Mouse (Mus musculus) WW6 (cell line): Measurements from ENCODE around the gene Egfl6.

Experiments used
- DNase-seq: peaks from one replicate; pipeline ENCODE4 v3.0.0-alpha.2; 2013; ENCODE audit warnings: low read depth, low spot score

Egfl6 gene

DNA sequence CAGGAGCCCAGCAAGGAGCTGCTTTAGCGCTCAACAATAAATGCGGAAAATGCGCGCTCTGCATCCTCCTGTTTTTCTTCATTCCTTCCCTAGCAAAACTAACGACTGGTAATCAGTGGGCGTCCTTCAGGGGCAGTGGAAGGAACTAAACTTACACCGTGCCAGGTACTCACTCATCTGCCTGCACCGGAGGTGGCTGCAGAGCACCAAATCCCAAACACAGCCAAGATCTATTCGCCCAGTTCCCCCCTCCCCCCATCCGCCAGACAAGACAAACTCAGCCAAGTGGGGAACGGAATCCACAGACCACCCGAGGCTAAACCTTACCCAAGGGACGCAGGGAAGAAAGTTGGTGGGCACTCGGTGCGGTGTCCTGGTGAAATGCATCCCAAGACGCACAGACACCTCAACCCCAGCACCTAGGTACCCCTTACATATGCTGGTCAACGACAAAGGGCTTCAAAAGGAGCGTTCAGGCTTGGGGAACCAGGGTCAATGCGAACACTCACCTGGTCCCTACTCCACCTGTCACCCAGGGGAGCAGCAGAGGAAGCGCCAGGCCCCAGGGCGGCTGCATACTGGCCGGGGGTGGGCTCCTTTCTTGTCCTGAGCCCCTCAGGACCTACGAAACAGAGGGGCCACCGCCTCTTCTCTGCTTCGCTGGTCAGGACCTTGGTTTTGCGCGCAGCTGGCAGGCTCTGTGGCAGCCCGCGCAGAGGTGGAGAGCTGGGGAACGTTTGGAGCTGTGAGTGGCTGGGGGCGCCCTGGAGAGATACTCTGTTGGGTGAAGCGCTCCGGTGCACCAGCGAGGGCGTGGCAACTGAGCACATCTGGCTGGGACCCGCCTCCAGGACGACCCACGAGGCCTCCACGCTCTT is at the start of gene Egfl6:
Gene Egfl6, minus strand, starts transcription at position 774 of the 878 bp plus-strand sequence.
- peak; percentile 7 for DNase-seq

DNA sequence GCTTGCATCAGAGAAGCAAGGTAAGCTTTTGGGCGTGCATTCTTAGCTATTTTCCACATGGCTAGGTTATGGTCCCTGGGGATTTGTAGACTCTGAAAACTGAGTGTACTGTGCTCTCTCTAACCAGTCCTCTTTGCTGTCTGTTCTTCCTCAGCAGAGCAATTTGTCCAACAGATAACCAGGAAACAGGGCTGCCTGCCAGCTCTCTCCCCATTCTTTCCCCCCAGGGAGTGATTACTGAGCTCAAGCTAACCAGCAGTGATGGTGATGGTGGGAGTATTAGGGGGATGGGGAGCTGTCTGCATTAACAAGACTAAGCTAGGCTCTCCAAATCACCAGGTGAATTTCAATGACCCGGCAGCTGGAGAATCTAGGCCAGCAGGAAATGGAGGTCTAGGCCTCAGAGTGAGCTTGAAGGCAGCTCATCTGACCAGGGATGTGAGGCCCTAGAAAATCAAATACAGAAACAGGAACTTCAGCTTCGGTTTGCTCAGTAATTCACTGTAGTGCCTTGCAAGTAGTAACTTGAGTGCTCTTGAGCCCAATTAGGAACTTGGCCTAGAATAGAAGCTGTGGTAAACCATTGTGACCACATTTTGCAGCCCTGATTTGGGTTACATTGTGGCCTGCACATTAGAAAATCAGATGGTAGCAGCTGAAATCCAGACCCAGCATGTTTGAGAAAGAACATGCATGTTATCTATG is 41.5 kb upstream of the Egfl6 start:
- no peak for DNase-seq

DNA sequence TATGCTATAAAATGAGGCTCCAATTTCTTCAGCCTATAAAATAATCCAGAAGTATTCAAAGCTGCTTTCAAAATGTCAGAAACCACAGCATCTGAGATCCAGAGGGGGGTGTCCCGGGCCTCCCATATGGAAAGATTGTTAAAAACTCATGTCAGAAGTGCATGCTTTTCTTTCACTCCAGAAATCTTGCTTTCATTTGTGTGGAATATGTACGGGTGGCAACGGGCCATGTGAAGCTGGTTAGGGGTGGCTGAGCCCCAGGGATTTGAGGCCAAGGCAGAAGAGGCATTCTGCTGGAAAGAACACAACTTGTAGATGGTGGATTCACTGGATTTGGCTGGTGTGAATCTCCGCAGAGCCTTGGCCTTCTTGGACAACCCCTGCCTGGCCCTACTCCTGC is 40.7 kb upstream of the Egfl6 start:
- DNase-seq, result no peak

DNA sequence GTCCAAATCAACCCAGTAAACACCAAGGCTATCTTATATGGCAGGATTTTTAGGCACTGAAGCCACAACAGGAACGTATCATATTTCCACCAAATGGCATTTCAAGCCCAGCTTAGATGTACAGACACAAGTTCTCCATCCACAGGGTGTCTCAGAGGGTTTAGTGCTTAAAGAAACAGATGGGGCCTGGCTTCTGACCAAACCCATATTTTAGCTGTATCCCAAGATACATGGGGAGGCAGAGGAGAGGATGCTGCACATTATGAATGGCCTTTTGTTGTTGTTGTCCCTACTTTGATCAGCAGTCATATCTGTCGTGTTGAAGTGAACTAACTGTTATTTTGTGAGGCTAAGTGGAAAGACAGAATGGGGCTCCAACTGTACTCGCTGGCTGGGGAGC is 37.7 kb upstream of the Egfl6 start:
- DNase-seq, result no peak

DNA sequence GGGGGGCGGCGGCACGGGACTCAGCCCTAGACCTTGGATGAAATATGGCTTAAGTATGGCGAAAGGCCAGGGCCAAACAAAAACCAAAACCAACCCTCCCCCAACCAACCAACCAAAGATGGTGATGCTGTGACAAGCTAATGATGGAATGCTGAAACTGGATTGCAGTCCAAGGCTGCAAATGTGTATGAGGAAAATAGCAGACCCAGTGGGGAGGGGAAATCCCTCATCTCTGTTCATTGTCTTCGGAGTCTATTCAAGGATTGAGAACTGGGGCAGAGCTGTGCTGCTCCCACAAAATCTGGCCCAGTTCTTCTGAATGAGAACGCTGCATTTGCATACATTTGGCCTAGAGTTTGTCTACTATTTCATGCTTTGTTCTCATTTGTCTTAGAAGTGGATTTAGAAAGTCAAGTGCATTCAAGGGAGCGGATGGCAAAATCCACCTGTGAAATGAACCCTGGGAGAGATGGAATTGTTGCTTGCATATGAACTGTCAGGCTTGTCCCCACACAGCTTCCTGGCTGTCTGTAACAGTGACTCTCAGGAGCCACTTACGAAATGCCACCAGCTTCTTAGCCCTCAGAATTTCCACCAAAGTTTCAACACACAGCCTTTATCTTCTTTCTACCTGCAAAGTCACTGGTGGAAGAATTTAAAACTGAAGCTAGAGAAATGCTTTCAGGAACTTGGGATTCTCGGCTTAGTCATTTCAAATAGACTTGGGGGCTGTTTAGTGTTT is 36.2 kb upstream of the Egfl6 start:
- no peak for DNase-seq

DNA sequence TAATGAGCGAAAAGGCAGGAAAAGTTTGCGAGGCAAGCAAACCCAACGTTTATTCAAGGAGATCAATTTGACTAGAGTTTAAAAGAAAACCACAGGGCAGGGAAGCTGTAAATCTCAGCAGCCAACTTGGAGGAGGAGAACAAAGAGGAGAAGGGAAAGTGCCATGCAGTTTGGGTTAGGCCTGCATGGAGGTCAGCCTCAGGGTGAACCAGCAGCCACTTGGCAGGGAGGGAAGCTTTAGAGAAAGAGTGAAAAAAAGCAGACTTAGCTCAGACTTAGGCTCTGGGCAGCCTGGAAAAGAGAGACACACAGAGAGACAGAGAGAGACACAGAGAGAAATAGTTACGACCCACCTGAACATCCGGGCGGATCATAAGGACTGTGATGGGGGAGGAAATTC is 35.4 kb upstream of the Egfl6 start:
- no peak for DNase-seq

DNA sequence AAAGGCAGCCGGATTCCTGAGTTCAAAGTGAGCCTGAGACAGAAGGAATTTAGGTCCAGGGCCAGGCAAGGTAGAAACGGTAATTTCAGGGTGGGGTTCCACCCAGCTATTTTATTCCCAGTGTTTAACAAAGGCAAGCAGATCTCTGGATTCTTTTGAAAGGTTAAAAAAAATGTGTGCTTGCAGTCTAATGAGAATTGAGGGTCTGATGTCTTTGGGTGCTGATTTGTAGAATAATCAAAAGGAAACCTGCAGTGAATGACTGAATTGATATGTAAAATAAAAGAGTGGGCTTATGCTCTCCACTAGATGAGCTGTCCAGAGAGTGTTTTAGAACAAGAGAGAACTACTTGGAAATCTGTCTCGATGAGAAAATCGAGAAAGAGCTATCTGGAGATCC is 33.6 kb upstream of the Egfl6 start:
- no peak for DNase-seq

DNA sequence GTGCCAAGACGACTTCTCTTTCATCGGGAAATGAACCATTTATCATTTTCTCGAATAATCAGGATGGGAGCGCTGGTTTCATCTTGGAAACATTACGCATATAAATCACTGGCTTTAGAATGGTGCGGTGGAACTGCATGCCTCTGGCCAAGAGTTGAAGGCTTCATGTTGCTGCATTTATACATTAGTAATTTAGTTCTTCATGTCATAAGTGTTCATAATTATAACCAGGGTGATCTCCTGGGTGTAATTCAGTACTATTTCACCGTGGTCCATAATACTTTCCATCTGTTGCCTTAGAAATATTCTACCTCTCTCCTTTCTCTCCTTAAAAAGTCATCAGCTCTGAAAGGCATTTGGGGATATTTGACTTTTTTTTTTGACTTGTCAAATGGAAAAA is 29.7 kb upstream of the Egfl6 start:
- no peak for DNase-seq

DNA sequence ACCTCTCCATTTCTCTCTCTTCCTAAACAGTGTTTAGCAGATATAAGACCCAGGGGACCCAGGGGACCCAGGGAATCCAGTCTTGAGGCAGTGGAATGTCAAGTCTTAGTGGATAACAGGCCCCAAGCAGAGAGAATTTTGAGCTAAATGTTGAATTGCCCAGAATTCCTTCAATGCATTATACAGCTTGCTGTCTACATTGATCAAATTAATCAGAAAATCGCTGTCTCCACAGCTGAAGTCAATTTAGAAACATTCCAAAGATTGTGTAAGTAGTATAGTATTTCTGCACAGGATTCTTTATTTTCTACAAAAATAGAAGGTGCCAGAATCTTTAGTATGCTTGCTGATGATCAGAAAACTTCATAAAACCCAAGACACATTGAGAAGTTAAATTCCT is 9.4 kb downstream of the Egfl6 start:
- no peak for DNase-seq

DNA sequence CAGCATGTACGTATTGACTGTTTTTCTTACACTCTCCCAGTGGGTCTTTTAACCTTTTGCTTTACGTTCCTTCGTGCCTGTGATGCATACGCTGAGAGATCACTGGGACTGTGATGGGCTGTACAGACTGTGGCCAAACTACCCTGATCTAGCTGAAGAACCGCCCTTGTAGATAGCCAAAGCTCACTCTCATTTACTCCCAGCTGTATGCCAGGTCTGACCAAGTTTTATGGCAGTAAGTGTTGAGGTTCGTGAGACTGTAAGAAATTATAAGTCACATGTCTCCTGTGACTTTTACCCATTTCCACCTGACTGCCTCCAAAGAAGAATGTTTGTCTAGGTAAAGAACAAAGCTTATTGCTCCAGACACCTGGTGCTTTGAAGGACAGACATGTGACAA is 19.5 kb downstream of the Egfl6 start:
- no peak for DNase-seq

DNA sequence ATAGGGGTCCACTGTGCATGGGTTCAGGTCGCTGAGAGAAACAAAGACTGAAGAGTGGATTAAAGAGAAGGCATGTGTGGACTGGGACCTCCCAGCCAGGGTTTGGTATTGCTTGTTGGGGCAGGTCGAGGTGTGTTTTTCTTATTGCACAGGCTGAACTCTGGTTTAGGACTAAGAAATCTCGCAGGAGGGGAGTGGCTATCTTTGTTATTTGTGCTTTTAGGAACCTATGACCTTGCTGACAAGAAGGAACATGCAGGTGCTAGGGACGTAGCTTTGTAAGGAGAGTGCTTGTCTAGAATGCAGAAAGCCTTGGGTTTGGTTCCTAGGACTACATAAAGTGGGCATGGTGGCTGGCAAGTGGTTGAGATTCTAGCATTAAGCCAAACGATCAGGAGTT is 20.1 kb downstream of the Egfl6 start:
- DNase-seq, result no peak

DNA sequence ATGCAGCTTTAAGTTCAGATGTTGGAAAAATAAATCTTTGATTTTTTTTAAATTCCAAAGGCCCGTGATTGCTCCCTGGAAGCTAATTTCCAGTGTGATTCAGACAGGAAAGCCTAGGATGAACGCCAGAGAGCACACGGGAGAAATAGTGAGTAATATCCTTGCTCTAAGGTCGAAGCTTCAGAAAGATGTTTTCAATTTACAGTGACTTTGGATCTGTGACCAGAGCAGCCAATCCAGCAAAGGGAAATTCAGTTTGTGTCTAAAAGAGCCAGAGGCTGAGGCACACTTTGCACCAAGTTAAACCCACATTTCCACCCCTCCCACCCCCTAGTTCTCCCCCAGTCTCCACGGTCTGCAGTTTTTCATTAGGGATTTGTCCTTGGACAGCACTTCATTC is 20.6 kb downstream of the Egfl6 start:
- DNase-seq, result no peak

DNA sequence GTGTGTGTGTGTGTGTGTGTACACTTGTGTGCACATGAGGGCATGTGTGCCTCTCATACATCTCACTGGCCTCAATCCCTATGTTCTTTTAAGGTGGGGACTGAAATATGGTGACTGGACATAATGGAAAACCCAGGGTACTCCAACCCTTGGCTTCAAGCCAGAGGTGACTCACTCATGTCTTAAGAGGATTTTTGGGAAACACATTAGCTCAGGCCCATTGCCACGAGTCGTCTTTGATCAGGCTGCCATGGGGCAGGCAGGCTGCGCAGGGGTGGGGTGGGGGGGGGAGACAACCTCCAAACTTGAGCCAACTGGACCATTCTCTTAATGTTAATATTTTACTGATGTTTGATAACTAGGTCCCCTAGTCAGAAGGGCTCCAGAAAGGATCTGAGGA is 26.2 kb downstream of the Egfl6 start:
- no peak for DNase-seq

DNA sequence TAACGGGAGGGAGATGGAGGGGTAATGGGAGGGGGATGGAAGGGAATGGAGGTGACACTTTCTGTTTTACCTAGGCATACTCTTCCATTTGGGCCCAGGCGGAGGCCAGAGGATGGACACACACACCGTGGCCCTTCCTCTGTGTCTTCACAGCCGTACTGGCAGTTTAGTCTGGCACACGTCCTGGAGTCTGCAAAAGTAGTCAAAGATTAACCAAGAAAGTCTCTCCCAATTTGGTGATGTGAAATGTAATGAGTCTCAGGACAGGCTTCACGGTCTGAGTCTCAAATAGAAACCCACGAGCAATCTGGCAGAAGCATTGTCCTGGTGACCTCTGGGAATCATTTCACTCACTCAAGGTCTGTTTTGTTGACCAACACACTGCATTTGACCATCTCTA is 33.2 kb downstream of the Egfl6 start:
- DNase-seq, result no peak

DNA sequence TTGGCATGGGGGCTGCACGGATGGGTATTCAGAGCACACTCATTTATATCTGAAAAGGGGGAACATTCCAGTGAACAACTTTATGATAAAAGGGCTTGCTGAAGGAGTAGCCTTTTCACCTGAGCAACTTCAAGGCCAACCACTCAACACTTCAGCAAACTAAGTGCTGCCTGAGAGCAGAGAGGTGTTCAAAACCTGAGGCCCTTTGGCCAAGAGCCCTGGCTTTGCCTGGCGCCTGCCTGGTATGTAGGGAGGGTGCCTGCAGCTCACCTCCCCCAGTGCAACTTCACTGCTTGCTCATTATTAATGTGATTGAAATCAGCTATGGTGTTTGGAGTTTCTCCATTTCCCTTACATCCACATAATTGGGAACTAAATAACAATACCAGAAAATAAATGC is 39.0 kb downstream of the Egfl6 start:
- DNase-seq, result no peak

DNA sequence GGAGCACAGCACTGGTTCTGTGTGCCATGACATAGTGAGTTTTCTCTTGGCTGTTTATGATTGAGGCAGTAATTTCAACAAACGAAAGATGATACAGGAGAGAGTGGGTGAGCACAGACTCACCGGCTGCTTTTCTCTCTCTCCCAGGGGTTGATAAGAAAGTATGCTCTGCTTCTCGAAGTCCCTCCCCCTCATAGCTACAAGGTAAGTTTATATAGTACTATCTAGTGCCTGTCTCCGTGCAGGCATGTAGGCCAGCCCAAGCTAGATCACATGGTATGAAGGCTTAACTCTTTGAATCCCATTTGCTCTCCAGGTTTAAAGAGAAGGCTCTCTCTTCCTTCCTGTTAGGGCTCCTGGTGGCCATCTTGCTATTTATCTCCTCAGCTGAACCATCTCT is 50.4 kb downstream of the Egfl6 start:
- no peak for DNase-seq

DNA sequence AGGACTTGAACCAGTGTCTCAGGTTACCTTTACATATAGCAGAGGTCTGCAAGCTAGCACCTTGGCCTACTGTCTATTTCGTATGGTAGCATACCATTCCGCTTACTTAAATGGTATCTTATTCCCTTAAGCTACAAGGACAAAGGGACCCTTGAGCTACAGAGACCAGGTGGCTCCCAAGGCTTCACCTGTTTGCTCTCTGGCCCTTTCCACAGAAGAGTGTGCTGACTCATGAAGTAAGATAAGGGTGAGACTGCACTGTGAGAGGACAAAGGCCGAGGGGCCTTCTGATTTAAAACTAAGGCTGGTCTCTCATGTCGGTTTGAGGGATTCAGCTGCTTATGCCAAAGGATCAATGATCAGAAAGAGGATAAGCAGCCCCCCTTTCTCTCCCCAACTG is 52.1 kb downstream of the Egfl6 start:
- no peak for DNase-seq

DNA sequence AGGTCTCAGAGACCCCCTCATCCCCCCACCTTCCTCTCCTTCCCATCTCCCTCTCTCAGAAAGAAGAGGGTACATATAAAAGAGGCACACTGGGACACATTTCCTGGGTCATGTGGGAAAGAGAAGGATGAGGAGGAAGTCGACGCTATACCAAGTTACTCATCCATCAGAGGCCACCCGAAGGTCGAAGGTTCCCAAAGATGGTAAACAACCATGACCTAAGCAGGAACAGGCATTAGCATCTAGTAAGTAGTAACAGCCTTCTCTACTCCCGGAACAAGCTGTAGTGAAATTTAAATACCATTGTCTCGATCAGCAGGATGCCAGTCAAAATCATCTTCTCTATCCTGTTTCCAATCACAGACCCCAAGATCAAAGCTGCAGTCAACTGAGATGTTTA is 53.8 kb downstream of the Egfl6 start:
- no peak for DNase-seq

DNA sequence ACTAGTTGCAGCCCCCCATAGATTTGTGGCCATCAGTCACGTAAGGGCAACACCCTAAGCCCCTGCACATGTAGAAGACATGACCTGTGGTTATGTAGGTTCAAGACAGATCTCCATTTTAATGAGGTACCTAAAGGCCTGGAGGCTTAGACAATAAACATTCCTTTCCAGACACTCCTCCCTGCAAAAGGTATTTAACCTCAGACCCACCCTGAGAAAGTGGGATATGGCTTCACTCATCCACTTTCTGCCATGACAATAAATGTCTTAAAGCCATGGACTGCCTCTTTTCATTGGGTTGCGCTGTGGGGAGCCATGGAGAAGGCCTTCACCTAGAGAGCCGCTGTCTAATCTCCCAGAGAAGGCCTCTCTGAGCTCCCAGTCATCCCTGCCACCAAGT is 57.4 kb downstream of the Egfl6 start:
- DNase-seq, result no peak

DNA sequence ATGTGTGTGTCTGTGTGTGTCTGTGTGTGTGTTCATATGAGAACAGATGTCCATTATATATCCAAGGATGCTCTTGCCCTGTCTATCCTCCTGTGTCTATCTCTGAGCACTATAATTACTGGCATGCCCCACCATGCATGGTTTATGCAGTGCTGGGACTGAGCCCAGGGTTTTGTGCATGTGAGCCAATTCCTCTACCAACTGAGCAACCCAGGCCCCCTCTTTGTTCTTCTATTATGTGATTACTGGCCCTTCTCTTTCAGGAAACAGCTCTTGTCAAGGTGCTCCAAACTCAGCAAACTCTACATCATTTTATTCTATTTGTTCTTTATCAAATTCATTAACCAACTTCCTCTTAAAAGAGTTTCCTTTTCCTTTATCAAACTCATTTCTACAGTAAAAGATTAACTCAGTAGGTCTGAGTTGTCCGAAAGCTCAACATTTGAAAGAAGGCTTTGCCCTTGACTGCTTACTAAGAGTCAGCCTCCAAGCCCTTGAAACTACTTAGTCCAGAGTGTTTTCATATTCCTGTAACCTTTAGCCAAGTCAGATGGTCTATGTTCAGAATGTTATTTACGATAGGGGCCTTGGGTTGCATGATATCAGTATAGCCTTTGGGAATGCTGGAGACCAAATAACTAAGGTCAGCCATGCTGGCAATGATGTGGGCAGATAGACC is 59.7 kb downstream of the Egfl6 start:
- DNase-seq, result no peak

DNA sequence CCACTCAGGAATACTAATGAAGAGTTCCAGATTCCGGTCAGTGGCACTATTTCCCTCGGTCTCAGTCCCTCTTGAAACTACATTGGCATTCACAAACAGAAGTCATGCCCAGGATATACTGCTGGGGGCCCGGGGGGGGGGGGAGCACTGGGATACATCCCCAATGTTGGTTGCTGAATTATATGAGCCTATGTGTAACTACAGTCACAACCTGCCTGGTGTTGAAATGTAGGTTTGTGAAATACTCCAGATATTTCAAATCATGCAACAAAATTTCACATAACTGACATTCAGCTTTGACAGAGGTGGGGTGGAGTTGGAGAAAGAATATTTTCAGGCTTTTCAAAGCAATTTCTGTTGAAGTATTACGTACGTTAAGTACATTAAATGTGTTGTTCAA is 64.7 kb downstream of the Egfl6 start:
- DNase-seq, result no peak

DNA sequence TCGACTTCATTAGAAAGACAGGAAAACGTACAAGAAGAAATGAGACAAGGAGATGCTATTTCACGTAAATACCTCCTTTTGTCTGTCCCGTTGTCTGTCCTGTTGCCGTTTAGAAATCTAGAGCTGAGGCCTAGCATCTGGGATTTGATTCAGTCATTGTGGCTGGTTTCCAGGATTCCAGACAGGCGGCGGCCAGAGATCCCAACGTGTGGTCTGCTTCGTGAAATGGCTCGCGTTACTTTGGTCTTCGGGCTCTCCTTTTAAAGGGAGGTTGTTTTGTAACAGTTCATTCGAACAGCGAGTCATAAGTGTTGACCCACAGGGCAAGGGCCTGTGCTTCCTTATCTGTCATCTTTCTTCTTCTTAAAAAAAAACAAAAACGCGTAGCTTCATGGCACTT is 67.2 kb downstream of the Egfl6 start, which contains the start of gene Tceanc:
Gene Tceanc, minus strand, starts transcription at position 223 of the 400 bp plus-strand sequence.
- no peak for DNase-seq
